Mouse (Mus musculus) CD4-positive, CD25-positive, alpha-beta regulatory T cell, adult 2 months (primary cell): ENCODE data around the gene Tulp1.
"Not testable (repeated sequence)": the region's sequence is repeated elsewhere in the genome, so short reads cannot be mapped to it uniquely, and the experiment has no call there.

ENCODE experiments used
- DNase-seq: peaks from one replicate; pipeline ENCODE4 v3.0.0-alpha.2; 2012; ENCODE audit warnings: low read depth, low spot score

Tulp1 gene

GRCm38 (mm10) chr17:28365122-28365521, at the start of gene Tulp1:
Tulp1 (minus strand) TSS chr17:28365222.
- no peak for DNase-seq

- DNase-seq, result no peak
These were observed 46.4 kb upstream of the Tulp1 start for GRCm38 (mm10) chr17:28411381-28411960.

GRCm38 (mm10) chr17:28410731-28411130, 45.7 kb upstream of the Tulp1 start:
- no peak for DNase-seq

GRCm38 (mm10) chr17:28408251-28408918, 43.4 kb upstream of the Tulp1 start:
- no peak for DNase-seq

GRCm38 (mm10) chr17:28407418-28408250, 42.6 kb upstream of the Tulp1 start:
- peak; percentile 94 for DNase-seq

- DNase-seq, result no peak
These were observed 41.4 kb upstream of the Tulp1 start for GRCm38 (mm10) chr17:28406471-28406870.

GRCm38 (mm10) chr17:28404745-28405144, 39.7 kb upstream of the Tulp1 start:
- not testable (repeated sequence) for DNase-seq

GRCm38 (mm10) chr17:28404301-28404700, 39.3 kb upstream of the Tulp1 start:
- no peak for DNase-seq

- DNase-seq, result no peak
These were observed 30.0 kb upstream of the Tulp1 start for GRCm38 (mm10) chr17:28394994-28395393.

- no peak for DNase-seq
These were observed 29.2 kb upstream of the Tulp1 start for GRCm38 (mm10) chr17:28394051-28394765.

- peak; percentile 31 for DNase-seq
These were observed 26.8 kb upstream of the Tulp1 start for GRCm38 (mm10) chr17:28391568-28392432.

GRCm38 (mm10) chr17:28388534-28388933, 23.5 kb upstream of the Tulp1 start:
- DNase-seq, result no peak

- DNase-seq, result peak; percentile 91
These were observed 21.3 kb upstream of the Tulp1 start for GRCm38 (mm10) chr17:28386150-28386905.

- peak; percentile 63 for DNase-seq
These were observed 19.3 kb upstream of the Tulp1 start for GRCm38 (mm10) chr17:28384298-28384697.

- no peak for DNase-seq
These were observed 15.2 kb upstream of the Tulp1 start for GRCm38 (mm10) chr17:28380255-28380654.

- DNase-seq, result peak; percentile 55
These were observed 10.6 kb upstream of the Tulp1 start for GRCm38 (mm10) chr17:28375592-28376061.

- DNase-seq, result peak; percentile 24
These were observed 9.5 kb upstream of the Tulp1 start for GRCm38 (mm10) chr17:28374494-28374893.

GRCm38 (mm10) chr17:28373821-28374220, 8.8 kb upstream of the Tulp1 start:
- DNase-seq, result peak; percentile 81

- DNase-seq, result no peak
These were observed 6.9 kb upstream of the Tulp1 start for GRCm38 (mm10) chr17:28371941-28372340.

GRCm38 (mm10) chr17:28371286-28371685, 6.3 kb upstream of the Tulp1 start:
- DNase-seq, result no peak
